Mouse (Mus musculus): ENCODE data around the gene Lcn8.

- TF ChIP-seq CTCF (conservative IDR thresholded peaks at IDR 0.05; ENCODE audit: low read length), result no peak
- no peak for TF ChIP-seq NANOG (IDR thresholded peaks at IDR 0.05; ENCODE audit: borderline replicate concordance, low read length)
These were observed 48.1 kb downstream of the Lcn8 start for GRCm38 (mm10) chr2:25701001-25701400.
